Mouse (Mus musculus): ENCODE results near the gene Asb16.

Gene Asb16

GRCm38 (mm10) chr11:102268520-102269244, at the start of gene Asb16:
Asb16 (plus strand) TSS chr11:102268743.
- DNase-seq (ENCODE audit: low spot score), result no peak

- DNase-seq (ENCODE audit: low spot score), result peak; percentile 85
Measured at GRCm38 (mm10) chr11:102218783-102219182, 49.8 kb upstream of the Asb16 start.

- no peak for DNase-seq (ENCODE audit: low spot score)
Measured at GRCm38 (mm10) chr11:102219247-102219993, 49.1 kb upstream of the Asb16 start.

GRCm38 (mm10) chr11:102219994-102220346, 48.6 kb upstream of the Asb16 start:
- DNase-seq (ENCODE audit: low spot score), result no peak

GRCm38 (mm10) chr11:102220451-102220850, 48.1 kb upstream of the Asb16 start:
- DNase-seq (ENCODE audit: low spot score), result no peak

- DNase-seq (ENCODE audit: low spot score), result no peak
Measured at GRCm38 (mm10) chr11:102221243-102221953, 47.1 kb upstream of the Asb16 start.

GRCm38 (mm10) chr11:102221954-102222351, 46.6 kb upstream of the Asb16 start:
- DNase-seq (ENCODE audit: low spot score), result no peak

- DNase-seq (ENCODE audit: low spot score), result peak; percentile 82
Measured at GRCm38 (mm10) chr11:102223166-102223565, 45.4 kb upstream of the Asb16 start.

- DNase-seq (ENCODE audit: low spot score), result no peak
Measured at GRCm38 (mm10) chr11:102224686-102225085, 43.9 kb upstream of the Asb16 start.

- no peak for DNase-seq (ENCODE audit: low spot score)
Measured at GRCm38 (mm10) chr11:102225221-102225620, 43.3 kb upstream of the Asb16 start.

- no peak for DNase-seq (ENCODE audit: low spot score)
Measured at GRCm38 (mm10) chr11:102226067-102226978, 42.2 kb upstream of the Asb16 start.

GRCm38 (mm10) chr11:102227270-102228190, 41.0 kb upstream of the Asb16 start:
- peak; percentile 63 for DNase-seq (ENCODE audit: low spot score)

GRCm38 (mm10) chr11:102228191-102228545, 40.4 kb upstream of the Asb16 start:
- DNase-seq (ENCODE audit: low spot score), result no peak

GRCm38 (mm10) chr11:102228646-102229268, 39.8 kb upstream of the Asb16 start:
- DNase-seq (ENCODE audit: low spot score), result no peak

- peak; percentile 45 for DNase-seq (ENCODE audit: low spot score)
Measured at GRCm38 (mm10) chr11:102229331-102229953, 39.1 kb upstream of the Asb16 start.

GRCm38 (mm10) chr11:102230006-102230741, 38.4 kb upstream of the Asb16 start, which contains the start of gene Hdac5:
Hdac5 (minus strand) TSS chr11:102230166.
- DNase-seq (ENCODE audit: low spot score), result peak; percentile 100

GRCm38 (mm10) chr11:102236022-102236421, 32.5 kb upstream of the Asb16 start:
- no peak for DNase-seq (ENCODE audit: low spot score)

GRCm38 (mm10) chr11:102240636-102241035, 27.9 kb upstream of the Asb16 start:
- DNase-seq (ENCODE audit: low spot score), result no peak

- DNase-seq (ENCODE audit: low spot score), result no peak
Measured at GRCm38 (mm10) chr11:102241246-102241645, 27.3 kb upstream of the Asb16 start.

Data from embryo, embryonic 10.5 days (tissue).